In the genomic region with DNA sequence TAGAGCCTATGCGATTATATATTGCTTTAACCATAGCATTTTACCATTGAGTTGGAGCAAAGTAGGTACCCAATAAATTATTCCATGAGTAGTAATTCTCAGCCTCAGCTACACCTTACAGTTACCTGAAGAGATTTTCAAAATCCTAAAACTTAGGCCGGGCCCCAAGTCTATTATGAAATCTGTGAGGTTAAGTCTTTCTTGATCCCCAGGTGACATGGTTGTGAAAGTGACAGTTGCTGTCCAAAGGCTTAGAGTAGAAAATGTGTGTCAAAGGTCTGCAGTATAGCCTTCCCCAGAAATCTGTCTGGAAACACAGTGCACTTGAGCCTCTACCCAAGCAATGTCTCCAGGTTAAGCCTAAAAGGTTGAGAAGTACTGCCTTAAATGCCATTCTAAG, we compare ENCODE assay signal across 20 mouse cellular contexts.
A peak's percentile ranks its signal among the peaks of the same experiment; 100 is the strongest.
DNase-seq lines count a peak whose midpoint lies in the region; TF ChIP-seq lines count a peak whose summit lies in the region.
"Had no signal": no experiment of that assay in that cellular context is flagged by ENCODE, and none has a peak within 500 bp of the region (broad histone marks: within the 10 kb centered on the region; RNA-seq: fewer than 3 reads in every experiment).

No protein-coding gene starts in this region.

- no peak overlapping the region for H3K27ac ChIP-seq in liver, adult 2 months (replicated peaks; ENCODE audit: insufficient read depth, low read depth, low read length)
- H3K27ac ChIP-seq: embryonic facial prominence, embryonic 10.5 days; embryonic facial prominence, embryonic 12.5 days; forebrain, embryonic 10.5 days; forebrain, embryonic 12.5 days had no signal

- DNase-seq in adrenal gland, postnatal 10 days: peak; percentile 13
- DNase-seq in adrenal gland, adult (ENCODE audit: inconsistent age in 2 of 2, low spot score in 1 of 2): no peak
- peak; percentile 43 for DNase-seq in liver, adult 2 months (ENCODE audit: extremely low read depth, low read depth, low spot score)
- no peak for DNase-seq in liver
- DNase-seq in heart, postnatal 4 days: no peak
- DNase-seq: adrenal gland, adult 8-10 months; adrenal gland, postnatal 36 days; B cell, adult 2 months; cerebellum, adult 11-12 months; cerebellum, adult 2 months; cerebellum, adult 9-10 months; cerebellum, postnatal 10 days; cerebellum, postnatal 25 days had no signal

- peaks cover 2% of the 10 kb centered on the region; the same call in 1 of the 2 replicates for H3K4me1 ChIP-seq in liver, adult 2 months (ENCODE audit: control insufficient read depth, insufficient read depth, low read length)
- H3K4me1 ChIP-seq: embryonic facial prominence, embryonic 10.5 days; embryonic facial prominence, embryonic 12.5 days; forebrain, embryonic 12.5 days had no signal

- no peak overlapping the region for H3K9ac ChIP-seq in liver, adult 2 months (ENCODE audit: low read depth, low read length)
- H3K9ac ChIP-seq: embryonic facial prominence, embryonic 12.5 days; forebrain, embryonic 12.5 days had no signal

- no peak overlapping the region for H3K4me3 ChIP-seq in liver, adult 2 months (ENCODE audit: insufficient read depth, low read depth, low read length)
- H3K4me3 ChIP-seq: embryonic facial prominence, embryonic 10.5 days; embryonic facial prominence, embryonic 12.5 days; forebrain, embryonic 10.5 days; forebrain, embryonic 12.5 days had no signal

- H3K79me2 ChIP-seq in liver, adult 2 months (ENCODE audit: control insufficient read depth, insufficient read depth, low read length): no peaks in the 10 kb centered on the region

- 62% methylated on average over 2 of the region's 2 CpGs for WGBS in liver, adult 2 months

- no peaks in the 10 kb centered on the region for H3K27me3 ChIP-seq in liver, adult 2 months (ENCODE audit: control insufficient read depth, insufficient read depth, low read length)
- H3K27me3 ChIP-seq: CH12.LX; embryonic facial prominence, embryonic 12.5 days; forebrain, embryonic 12.5 days; Patski had no signal

- no peaks in the 10 kb centered on the region for H3K36me3 ChIP-seq in liver, adult 2 months (ENCODE audit: control insufficient read depth, insufficient read depth, low read length)
- H3K36me3 ChIP-seq: embryonic facial prominence, embryonic 10.5 days; embryonic facial prominence, embryonic 12.5 days; forebrain, embryonic 10.5 days; forebrain, embryonic 12.5 days; G1E had no signal

- TF ChIP-seq CTCF in liver, adult 2 months (IDR thresholded peaks at IDR 0.05; ENCODE audit: low read depth, low read length): no peak

- TF ChIP-seq POLR2A in liver, adult 2 months (IDR thresholded peaks at IDR 0.05; ENCODE audit: extremely low read depth, insufficient read depth, low read length): no peak

Comparison
In these comparisons a context has a peak if more than half of its experiments do, and no peak if none do; other contexts are left out.
1. DNase-seq: peak in adrenal gland, postnatal 10 days (single experiment) and liver, adult 2 months (single experiment); none in adrenal gland, adult (0 of 2), liver (single experiment) and heart, postnatal 4 days (single experiment).